Mouse (Mus musculus) kidney, adult 8-10 months (tissue): ENCODE results near the gene Srd5a2.
A peak's percentile ranks its signal among the peaks of the same experiment; 100 is the strongest.
"Not testable (repeated sequence)": the region's sequence is repeated elsewhere in the genome, so short reads cannot be mapped to it uniquely, and the experiment has no call there.

Source experiments
- DNase-seq, 2 experiments: peaks; one replicate each; pipeline ENCODE4 v3.0.0; 2022

Srd5a2 gene

GRCm38 (mm10) chr17:74047210-74048082 is at the start of gene Srd5a2:
TSS of gene Srd5a2 (minus strand) at chr17:74047916.
- no peak for DNase-seq

DNA sequence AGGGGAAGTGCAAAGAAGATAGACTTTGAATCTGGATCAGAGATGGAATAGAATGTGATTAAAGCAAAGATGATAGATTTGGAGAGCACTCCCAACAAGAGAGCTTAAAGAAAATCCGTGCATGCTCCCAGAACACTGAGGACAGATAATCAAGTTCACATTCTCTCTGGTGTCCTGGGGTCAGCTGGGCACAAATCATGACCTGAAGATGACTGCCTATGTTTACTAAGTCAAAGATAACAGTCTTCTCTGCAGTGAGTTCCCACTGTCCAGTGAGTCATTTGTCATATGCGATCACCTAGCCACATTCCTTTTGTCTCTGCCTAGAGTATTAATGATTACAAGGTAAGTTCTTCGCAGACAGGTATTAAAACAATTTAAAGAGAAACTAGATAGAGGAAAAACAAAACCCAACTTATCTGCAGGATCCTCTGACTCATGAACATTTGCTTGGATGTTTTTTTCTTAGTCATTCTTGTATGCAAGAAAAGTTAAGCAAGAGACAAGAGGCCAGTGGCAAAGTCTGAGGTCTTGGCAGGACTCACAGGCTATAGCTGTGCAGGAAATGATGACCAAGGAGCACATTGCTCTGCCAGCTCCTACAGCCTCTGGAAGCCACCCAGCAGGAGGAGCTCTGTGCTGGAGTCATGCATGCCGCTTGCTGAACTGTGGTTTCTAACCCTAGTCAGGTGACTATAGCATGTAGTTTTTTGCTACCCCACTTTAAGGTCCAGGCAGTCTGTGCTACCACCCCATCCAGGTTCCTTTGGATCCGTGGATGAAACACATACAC is 41.4 kb upstream of the Srd5a2 start:
- peak; percentile 86 to 88 for DNase-seq

DNA sequence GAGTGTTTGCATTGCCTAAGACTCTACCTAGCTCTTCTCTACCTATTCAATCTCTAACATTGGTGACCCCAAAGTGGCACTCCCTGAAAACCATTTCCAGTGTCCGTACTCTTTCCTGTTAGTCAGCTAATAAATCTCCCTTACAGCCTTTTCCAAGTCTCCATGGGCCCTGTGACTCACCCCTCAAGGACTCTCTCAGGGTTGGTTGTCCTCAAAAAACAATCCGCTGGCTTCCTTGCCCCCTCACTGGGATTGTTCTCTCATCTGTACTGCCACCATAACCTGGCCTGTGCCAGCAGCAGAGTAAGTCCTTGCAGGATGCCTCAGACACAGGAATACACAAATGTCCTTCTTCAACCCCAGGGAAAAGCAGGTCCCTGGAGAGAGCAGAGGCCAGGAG is 40.3 kb upstream of the Srd5a2 start:
- DNase-seq, result no peak

DNA sequence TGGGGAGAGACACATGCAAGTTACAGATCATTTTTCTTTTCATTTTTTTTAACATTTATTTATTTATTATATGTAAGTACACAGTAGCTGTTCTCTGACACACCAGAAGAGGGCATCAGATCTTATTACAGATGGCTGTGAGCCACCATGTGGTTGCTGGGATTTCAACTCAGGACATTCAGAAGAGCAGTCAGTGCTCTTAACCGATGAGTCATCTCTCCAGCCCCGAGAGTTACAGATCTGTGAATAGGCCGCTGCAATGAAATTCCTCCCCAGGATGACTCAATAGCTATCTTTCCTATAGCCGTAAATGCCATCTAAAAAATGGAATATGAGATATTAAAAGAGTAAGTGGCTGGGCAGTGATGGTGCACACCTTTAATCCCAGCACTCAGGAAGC is 35.7 kb upstream of the Srd5a2 start:
- DNase-seq, result no peak

GRCm38 (mm10) chr17:74080076-74080615 is 32.4 kb upstream of the Srd5a2 start:
- peak; percentile 23 to 25 for DNase-seq

GRCm38 (mm10) chr17:74078776-74079495 is 31.2 kb upstream of the Srd5a2 start:
- DNase-seq, result peak; percentile 68 to 76

- not testable (repeated sequence) for DNase-seq
Observed at GRCm38 (mm10) chr17:74073067-74073466, 25.4 kb upstream of the Srd5a2 start.

DNA sequence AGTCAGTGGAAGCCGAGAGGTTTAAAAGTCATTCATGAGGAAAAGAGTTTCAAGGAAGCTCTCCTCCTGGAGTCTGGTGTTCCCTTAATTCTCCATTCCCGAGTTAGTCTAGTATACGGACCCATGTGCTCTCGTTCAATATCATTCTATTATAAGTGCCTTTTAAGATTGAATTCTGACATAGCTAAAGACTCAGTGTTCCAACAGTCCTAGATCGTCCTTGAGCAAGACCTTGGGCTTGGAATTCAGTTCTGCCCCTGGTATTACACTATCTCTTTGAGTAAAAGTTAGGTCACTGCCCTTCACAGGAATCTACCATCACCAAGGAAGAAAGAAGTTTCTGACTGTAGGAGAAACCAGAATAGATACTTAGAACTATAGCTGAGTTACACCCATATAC is 15.0 kb upstream of the Srd5a2 start:
- DNase-seq, result not testable (repeated sequence)

GRCm38 (mm10) chr17:74048229-74048816 is 607 bp upstream of the Srd5a2 start:
- DNase-seq, result no peak

DNA sequence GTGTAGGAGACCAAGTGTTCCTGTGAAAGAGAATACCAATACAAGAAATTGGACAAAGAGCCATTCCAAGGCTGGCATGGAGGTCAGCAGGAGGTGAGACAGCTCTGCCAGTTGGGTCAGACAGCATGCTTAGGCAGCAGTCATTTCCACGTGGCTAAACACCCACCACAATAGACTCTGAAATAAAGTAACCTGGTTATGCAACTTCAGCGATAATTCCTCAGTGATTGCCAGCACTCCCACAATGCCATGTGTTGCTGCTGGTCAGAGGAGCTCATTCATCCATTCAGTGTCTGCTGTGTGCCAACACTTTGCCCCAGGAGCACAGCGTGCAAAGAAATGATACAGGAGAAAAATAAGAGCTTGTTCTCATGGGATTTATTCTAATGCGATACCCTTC is 4.0 kb downstream of the Srd5a2 start:
- DNase-seq, result peak; percentile 76 to 88

- peak; percentile 65 to 89 for DNase-seq
Observed at GRCm38 (mm10) chr17:74020526-74021203, 27.1 kb downstream of the Srd5a2 start.

DNA sequence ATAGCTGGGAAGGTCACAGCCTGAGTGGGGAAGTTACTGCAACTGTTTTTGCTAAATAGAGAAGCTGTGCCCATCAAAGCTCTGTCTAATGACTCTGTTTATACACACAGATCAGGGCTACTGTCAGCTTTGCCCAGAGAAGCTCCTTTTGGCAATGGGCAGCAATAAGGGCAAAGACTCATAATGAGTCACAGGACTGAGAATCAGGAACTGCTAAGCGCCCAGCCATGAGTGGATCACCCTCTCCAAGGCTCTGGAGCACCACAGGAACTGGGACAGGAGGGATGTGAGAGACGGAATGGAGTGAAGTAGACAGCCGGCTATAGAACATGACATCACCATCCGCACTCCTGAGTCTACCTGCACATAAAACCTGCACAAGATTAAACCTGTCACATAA is 29.4 kb downstream of the Srd5a2 start:
- DNase-seq, result no peak

GRCm38 (mm10) chr17:74017649-74018048 is 30.1 kb downstream of the Srd5a2 start:
- DNase-seq, result no peak

DNA sequence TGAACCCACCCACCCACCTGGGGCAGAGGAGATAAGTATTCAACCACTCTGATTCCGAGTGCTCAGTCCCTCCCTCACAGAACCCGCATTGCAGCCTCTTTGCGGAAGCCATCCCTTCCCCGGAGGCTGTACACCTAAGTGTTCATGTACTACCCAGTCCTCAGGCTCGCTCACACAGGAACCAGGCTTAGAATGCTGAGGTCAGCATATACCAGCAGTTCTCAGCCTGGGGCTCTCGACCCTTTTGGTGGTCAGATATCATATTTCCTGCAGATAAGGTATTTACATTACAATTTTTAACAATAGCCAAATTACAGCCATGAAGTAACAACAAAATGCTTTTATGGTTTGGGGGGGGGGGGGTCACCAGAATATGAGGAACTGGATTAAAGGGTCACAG is 32.6 kb downstream of the Srd5a2 start:
- DNase-seq, result no peak

- DNase-seq, result no peak
Observed at GRCm38 (mm10) chr17:74008680-74009079, 39.0 kb downstream of the Srd5a2 start.

DNA sequence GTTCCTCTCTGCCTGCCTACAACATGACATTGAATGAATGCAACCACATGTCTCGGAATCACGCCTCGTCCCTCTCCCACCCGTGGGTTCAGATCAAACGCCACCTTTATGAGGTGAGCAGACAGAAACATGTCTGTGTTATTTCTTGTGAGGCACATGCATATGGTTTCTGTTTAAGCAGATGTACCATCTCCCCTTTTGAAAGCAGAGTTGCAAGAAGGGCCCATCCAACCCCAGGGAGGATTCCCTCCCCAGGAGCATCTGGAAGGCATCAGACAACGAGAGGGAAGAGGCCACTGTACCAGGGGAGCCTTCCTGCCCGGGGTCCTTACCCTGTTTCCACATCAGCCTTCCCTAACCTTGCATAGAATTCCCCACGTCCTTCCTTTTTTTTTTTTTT is 40.7 kb downstream of the Srd5a2 start:
- DNase-seq, result no peak

- no peak for DNase-seq
Observed at GRCm38 (mm10) chr17:74002396-74002795, 45.3 kb downstream of the Srd5a2 start.

DNA sequence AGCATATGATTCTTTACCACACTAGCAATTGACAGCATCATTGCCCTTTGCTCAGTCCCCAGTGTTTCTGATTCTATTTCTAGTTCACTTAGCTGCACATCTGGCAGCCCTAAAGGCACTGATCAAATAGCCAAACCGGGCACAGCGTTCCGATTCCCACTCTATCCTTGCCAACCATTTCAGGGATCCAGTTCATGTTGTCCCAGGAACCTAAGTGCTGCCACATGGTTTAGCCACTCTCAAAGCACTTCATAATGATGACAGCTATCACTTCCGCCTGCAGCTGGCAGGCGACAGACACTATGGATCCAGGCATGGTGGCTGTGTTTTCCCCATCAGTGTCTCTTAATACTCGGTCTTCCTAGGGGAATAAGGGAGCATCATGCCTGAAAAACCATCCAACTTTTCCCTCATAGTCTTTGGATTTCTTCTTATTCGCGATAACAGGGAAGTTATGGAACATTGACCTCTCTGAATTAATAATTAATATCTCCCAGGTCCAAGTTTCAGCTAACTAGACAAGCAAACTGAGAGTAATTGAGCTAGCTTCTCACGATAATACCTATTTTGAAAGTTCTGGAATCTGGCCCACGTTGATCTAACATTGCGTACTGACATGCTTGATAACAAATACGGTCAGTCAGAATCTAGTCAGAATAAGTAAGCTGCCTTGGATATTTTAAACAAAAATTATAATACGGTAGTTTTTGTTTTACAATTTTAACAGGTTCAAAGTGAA is 51.6 kb downstream of the Srd5a2 start:
- no peak for DNase-seq

GRCm38 (mm10) chr17:73991264-73991663 is 56.5 kb downstream of the Srd5a2 start:
- no peak for DNase-seq

DNA sequence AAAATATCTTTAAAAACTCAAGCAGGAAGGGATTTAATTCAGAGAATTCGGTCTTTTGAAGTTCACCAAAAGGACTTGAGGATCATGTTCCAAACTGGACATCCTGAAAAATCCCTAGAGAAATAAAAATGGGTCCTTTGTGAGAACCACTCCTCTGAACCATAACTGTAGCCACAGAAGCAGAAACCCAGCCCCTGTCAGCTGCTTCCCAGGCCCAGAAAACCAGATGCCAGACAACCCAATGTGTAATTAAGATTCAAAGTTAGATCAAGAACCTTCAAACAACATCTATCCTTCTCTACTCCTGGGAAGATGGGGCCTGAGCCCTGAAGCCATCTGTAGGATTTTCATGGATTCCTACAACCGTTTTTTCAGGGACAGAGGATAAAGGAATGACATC is 61.1 kb downstream of the Srd5a2 start:
- DNase-seq, result no peak

DNA sequence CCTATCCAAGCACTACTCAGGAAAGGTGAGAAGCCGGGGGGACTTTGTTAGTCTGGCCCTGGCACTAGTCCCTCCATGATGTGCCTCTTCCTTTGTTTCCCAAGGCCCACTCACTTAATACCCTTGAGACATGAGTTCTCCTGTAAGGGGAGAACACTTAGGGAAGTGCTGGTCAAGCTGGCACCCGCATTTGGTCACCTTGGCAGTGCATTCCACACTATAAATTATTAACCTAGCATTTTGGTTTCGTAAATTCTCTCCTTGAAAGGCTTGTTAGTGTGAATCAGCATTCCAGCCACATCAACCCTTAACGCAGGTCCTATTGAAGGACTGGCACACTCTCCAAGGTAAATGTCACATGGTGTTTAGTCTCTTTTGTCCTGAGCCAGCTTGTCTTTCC is 61.8 kb downstream of the Srd5a2 start:
- DNase-seq, result peak; percentile 70 to 87
